Mouse (Mus musculus): ENCODE results near the gene Tec. TPM values are rescaled to one million over a fixed set of nuclear protein-coding genes. Genes with fewer than 3 reads are reported as not detected.

Gene Tec
- total and polyA plus RNA-seq, 2 experiments from 2014 or later = 2.1 to 4.0 TPM

GRCm38 (mm10) chr5:72736437-72736836, 131.8 kb downstream of the Tec start:
- ATAC-seq (no peak), DNase-seq (no peak)
- Histone ChIP-seq H3K27me3 (ENCODE audit: insufficient read depth, low read length) (no peaks in the 10 kb centered on the region), H3K36me3 (ENCODE audit: insufficient read depth) (no peaks in the 10 kb centered on the region), H3K27ac (ENCODE audit: low read depth, low read length) (no peak overlapping the region), H3K9ac (no peak overlapping the region), H3K4me2 (ENCODE audit: low read depth) (no peak overlapping the region), H3K4me3 (ENCODE audit: low read depth, low read length) (no peak overlapping the region), H3K9me3 (ENCODE audit: low read length) (no peaks in the 10 kb centered on the region), H3K4me1 (ENCODE audit: insufficient read depth) (no peaks in the 10 kb centered on the region)
- no peak for TF ChIP-seq CTCF (IDR thresholded peaks at IDR 0.05; ENCODE audit: low read depth)
- 68% methylated on average over 8 of the region's 8 CpGs for WGBS

DNA sequence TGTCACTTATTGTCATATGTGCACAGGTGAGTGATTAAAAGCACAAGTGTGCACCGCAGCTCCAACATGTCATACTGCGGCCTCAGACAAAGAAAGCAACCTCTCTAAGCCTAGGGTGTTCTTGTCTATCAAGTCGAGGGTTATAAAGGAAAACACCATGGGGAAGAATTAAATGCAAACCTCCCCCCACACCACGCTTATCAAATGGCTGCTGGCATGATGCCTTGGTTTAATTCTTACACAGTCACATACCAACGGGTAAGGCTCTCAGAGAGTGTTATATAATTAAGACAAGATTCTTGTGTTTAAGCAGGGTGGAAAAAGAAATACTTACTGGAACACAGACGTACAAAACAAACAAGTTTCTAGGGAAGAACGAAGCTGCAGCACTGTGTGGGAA, 132.5 kb downstream of the Tec start:
- no peaks in the 10 kb centered on the region for H3K9me3 ChIP-seq (ENCODE audit: low read length)
- H3K9ac ChIP-seq = no peak overlapping the region
- H3K4me3 ChIP-seq (ENCODE audit: low read depth, low read length) = no peak overlapping the region
- no peaks in the 10 kb centered on the region for H3K36me3 ChIP-seq (ENCODE audit: insufficient read depth)
- no peaks in the 10 kb centered on the region for H3K4me1 ChIP-seq (ENCODE audit: insufficient read depth)
- TF ChIP-seq CTCF (IDR thresholded peaks at IDR 0.05; ENCODE audit: low read depth) = no peak
- H3K4me2 ChIP-seq (ENCODE audit: low read depth) = no peak overlapping the region
- WGBS = 35% methylated on average over 7 of the region's 7 CpGs
- ATAC-seq (no peak), DNase-seq (no peak)
- no peaks in the 10 kb centered on the region for H3K27me3 ChIP-seq (ENCODE audit: insufficient read depth, low read length)
- H3K27ac ChIP-seq (ENCODE audit: low read depth, low read length) = no peak overlapping the region

GRCm38 (mm10) chr5:72732885-72733284, 135.4 kb downstream of the Tec start:
- Histone ChIP-seq H3K27me3 (ENCODE audit: insufficient read depth, low read length) (no peaks in the 10 kb centered on the region), H3K36me3 (ENCODE audit: insufficient read depth) (no peaks in the 10 kb centered on the region), H3K9ac (no peak overlapping the region), H3K27ac (ENCODE audit: low read depth, low read length) (no peak overlapping the region), H3K4me1 (ENCODE audit: insufficient read depth) (no peaks in the 10 kb centered on the region), H3K4me2 (ENCODE audit: low read depth) (no peak overlapping the region), H3K9me3 (ENCODE audit: low read length) (no peaks in the 10 kb centered on the region), H3K4me3 (ENCODE audit: low read depth, low read length) (no peak overlapping the region)
- ATAC-seq (no peak), DNase-seq (no peak)
- WGBS = 90% methylated on average over 1 of the region's 1 CpGs
- no peak for TF ChIP-seq CTCF (IDR thresholded peaks at IDR 0.05; ENCODE audit: low read depth)

- no peak for DNase-seq
- TF ChIP-seq CTCF (IDR thresholded peaks at IDR 0.05; ENCODE audit: low read depth) = no peak
- no peaks in the 10 kb centered on the region for H3K36me3 ChIP-seq (ENCODE audit: insufficient read depth)
- no peak overlapping the region for H3K9ac ChIP-seq
- H3K4me2 ChIP-seq (ENCODE audit: low read depth) = no peak overlapping the region
- H3K27me3 ChIP-seq (ENCODE audit: insufficient read depth, low read length) = no peaks in the 10 kb centered on the region
- ATAC-seq = no peak
- 78% methylated on average over 3 of the region's 3 CpGs for WGBS
- no peak overlapping the region for H3K4me3 ChIP-seq (ENCODE audit: low read depth, low read length)
- no peaks in the 10 kb centered on the region for H3K4me1 ChIP-seq (ENCODE audit: insufficient read depth)
- H3K9me3 ChIP-seq (ENCODE audit: low read length) = no peaks in the 10 kb centered on the region
- H3K27ac ChIP-seq (ENCODE audit: low read depth, low read length) = no peak overlapping the region
Observed at GRCm38 (mm10) chr5:72725404-72725803, 142.9 kb downstream of the Tec start.

- 76% methylated on average over 2 of the region's 2 CpGs for WGBS
- no peak overlapping the region for H3K4me3 ChIP-seq (ENCODE audit: low read depth, low read length)
- ATAC-seq (no peak), DNase-seq (no peak)
- no peak overlapping the region for H3K9ac ChIP-seq
- H3K9me3 ChIP-seq (ENCODE audit: low read length) = no peaks in the 10 kb centered on the region
- H3K4me1 ChIP-seq (ENCODE audit: insufficient read depth) = no peaks in the 10 kb centered on the region
- no peak overlapping the region for H3K27ac ChIP-seq (ENCODE audit: low read depth, low read length)
- TF ChIP-seq CTCF (IDR thresholded peaks at IDR 0.05; ENCODE audit: low read depth) = no peak
- no peaks in the 10 kb centered on the region for H3K36me3 ChIP-seq (ENCODE audit: insufficient read depth)
- no peaks in the 10 kb centered on the region for H3K27me3 ChIP-seq (ENCODE audit: insufficient read depth, low read length)
- H3K4me2 ChIP-seq (ENCODE audit: low read depth) = no peak overlapping the region
Observed at GRCm38 (mm10) chr5:72723429-72723828, 144.9 kb downstream of the Tec start.

- no peak for ATAC-seq
- no peak overlapping the region for H3K27ac ChIP-seq (ENCODE audit: low read depth, low read length)
- H3K9me3 ChIP-seq (ENCODE audit: low read length) = no peaks in the 10 kb centered on the region
- H3K4me2 ChIP-seq (ENCODE audit: low read depth) = no peak overlapping the region
- H3K4me1 ChIP-seq (ENCODE audit: insufficient read depth) = no peaks in the 10 kb centered on the region
- no peak for DNase-seq
- WGBS = 67% methylated on average over 7 of the region's 7 CpGs
- H3K4me3 ChIP-seq (ENCODE audit: low read depth, low read length) = no peak overlapping the region
- peak; percentile 17; the same call in 1 of the 2 replicates for TF ChIP-seq CTCF (IDR thresholded peaks at IDR 0.05; ENCODE audit: low read depth)
- no peaks in the 10 kb centered on the region for H3K27me3 ChIP-seq (ENCODE audit: insufficient read depth, low read length)
- H3K36me3 ChIP-seq (ENCODE audit: insufficient read depth) = no peaks in the 10 kb centered on the region
- no peak overlapping the region for H3K9ac ChIP-seq
Observed at GRCm38 (mm10) chr5:72720587-72720986, 147.7 kb downstream of the Tec start.

DNA sequence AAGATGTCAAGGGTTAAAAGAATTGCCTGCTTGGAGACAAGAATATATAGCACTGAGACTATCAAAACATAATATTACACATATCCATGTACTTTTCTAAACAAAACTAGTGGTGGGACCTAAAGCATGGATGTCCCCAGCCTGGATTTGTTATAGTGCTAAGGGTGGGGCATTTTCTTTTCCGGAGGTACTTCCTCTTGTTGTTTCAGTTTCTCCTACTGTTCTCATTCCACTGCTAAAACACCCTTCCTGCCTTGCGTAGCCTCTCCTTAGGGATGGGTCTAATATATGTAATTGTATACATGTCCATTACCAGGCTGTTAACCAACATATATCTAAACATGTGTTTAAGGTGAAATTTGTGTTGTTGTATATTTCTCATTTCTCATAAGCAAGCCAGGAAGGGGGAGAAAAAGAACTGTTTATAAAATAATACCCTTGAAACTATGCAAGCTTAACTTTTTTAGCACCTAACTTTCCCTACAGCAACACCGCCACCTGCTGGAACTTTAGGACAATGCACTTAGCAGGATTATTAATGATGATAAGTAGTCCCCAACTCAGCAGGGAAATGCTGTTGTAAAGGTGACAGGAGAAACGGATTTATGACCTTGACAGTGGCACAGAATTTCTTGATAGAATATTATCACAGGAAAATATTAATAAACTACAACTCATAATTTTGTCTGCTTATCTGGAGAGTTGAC, 157.6 kb downstream of the Tec start:
- Histone ChIP-seq H3K4me1 (ENCODE audit: insufficient read depth) (no peaks in the 10 kb centered on the region), H3K27me3 (ENCODE audit: insufficient read depth, low read length) (no peaks in the 10 kb centered on the region), H3K36me3 (ENCODE audit: insufficient read depth) (no peaks in the 10 kb centered on the region), H3K27ac (ENCODE audit: low read depth, low read length) (no peak overlapping the region), H3K9ac (no peak overlapping the region), H3K4me3 (ENCODE audit: low read depth, low read length) (no peak overlapping the region), H3K4me2 (ENCODE audit: low read depth) (no peak overlapping the region), H3K9me3 (ENCODE audit: low read length) (no peaks in the 10 kb centered on the region)
- 28% methylated on average over 4 of the region's 4 CpGs for WGBS
- DNase-seq = peak; percentile 88
- ATAC-seq = no peak
- peak; percentile 93 for TF ChIP-seq CTCF (IDR thresholded peaks at IDR 0.05; ENCODE audit: low read depth)

Data from forebrain, postnatal 0 days (tissue).